Mouse (Mus musculus) heart, embryonic 14.5 days (tissue): ENCODE measurements around the gene Coro7. TPM values are rescaled to one million over a fixed set of nuclear protein-coding genes. Genes with fewer than 3 reads are reported as not detected.

ENCODE experiments used
- ATAC-seq: fragments of 200-750 bp; cut with Nextera tagmentation; 2 replicates; pipeline ENCODE4 v1.8.0; 2017; ENCODE audit warnings: low read depth, moderate TSS enrichment; ENCODE audit not compliant: insufficient number of reproducible peaks, insufficient read depth, low FRiP score
- H3K27ac ChIP-seq, 2 experiments: fragments of 200-500 bp in 1 of 2; fragments of 300-500 bp in 1 of 2; sonication (generic) in 1 of 2; replicated peaks in 1 of 2; 2 replicates each; pipeline ENCODE4 v1.5.1; 2012 to 2014; ENCODE audit warnings: low read depth in 2 of 2, low read length in 2 of 2, control low read depth in 1 of 2, mild to moderate bottlenecking in 1 of 2, mixed read lengths in 1 of 2; ENCODE audit not compliant: control insufficient read depth in 1 of 2, insufficient read depth in 1 of 2
- H3K27me3 ChIP-seq: fragments of 300-500 bp; sonication (generic); 2 replicates; pipeline ENCODE4 v1.6.1; 2014; ENCODE audit warnings: mild to moderate bottlenecking, low read length, control low read depth; ENCODE audit not compliant: control insufficient read depth, insufficient read depth
- H3K36me3 ChIP-seq: fragments of 300-500 bp; sonication (generic); 2 replicates; pipeline ENCODE4 v1.6.1; 2014; ENCODE audit warnings: mild to moderate bottlenecking, control low read depth, low read length, mixed read lengths; ENCODE audit not compliant: control insufficient read depth, insufficient read depth
- H3K4me1 ChIP-seq, 2 experiments: fragments of 200-500 bp in 1 of 2; fragments of 300-500 bp in 1 of 2; sonication (generic) in 1 of 2; 2 replicates each; pipeline ENCODE4 v1.6.1; 2012 to 2014; ENCODE audit warnings: low read length in 2 of 2, control low read depth in 1 of 2, mixed read lengths in 1 of 2; ENCODE audit not compliant: control insufficient read depth in 2 of 2, insufficient read depth in 2 of 2
- H3K4me2 ChIP-seq: fragments of 300-500 bp; sonication (generic); 2 replicates; pipeline ENCODE4 v1.6.1; 2014; ENCODE audit warnings: mild to moderate bottlenecking, low read length
- H3K4me3 ChIP-seq, 2 experiments: fragments of 200-500 bp in 1 of 2; fragments of 300-500 bp in 1 of 2; sonication (generic) in 1 of 2; 2 replicates each; pipeline ENCODE4 v1.5.1; 2012 to 2014; ENCODE audit warnings: low read length in 2 of 2, mild to moderate bottlenecking in 2 of 2, control low read depth in 1 of 2, low read depth in 1 of 2, moderate library complexity in 1 of 2; ENCODE audit not compliant: control insufficient read depth in 1 of 2, insufficient read depth in 1 of 2
- H3K9ac ChIP-seq: fragments of 300-500 bp; sonication (generic); 2 replicates; pipeline ENCODE4 v1.6.1; 2014; ENCODE audit warnings: mild to moderate bottlenecking, low read length
- H3K9me3 ChIP-seq: fragments of 300-500 bp; sonication (generic); 2 replicates; pipeline ENCODE4 v1.6.1; 2016; ENCODE audit warnings: low read length, control low read depth; ENCODE audit not compliant: control insufficient read depth
- WGBS: fragments of 180-500 bp; shearing (Covaris S2); extraction: QIAGEN DNeasy Blood & Tissue Kit; methylation state at CpG from one replicate; pipeline ENCODE4 v1.1.7; 2014; 5-methylcytosine and 5-hydroxymethylcytosine counted together
- polyA plus RNA-seq: library from polyadenylated mRNA; unstranded; fragments of >200 nt; fragmentation: Nextera tagmentation; extraction: Ambion mirVana; gene quantifications from 2 replicates; pipeline ENCODE4 v1.2.1, GENCODE M21; 2014

Coro7 gene
- polyA plus RNA-seq, 1 experiment from 2014 or later, result 11.9 TPM

- H3K9ac ChIP-seq, result no peak overlapping the region
- no peak overlapping the region for H3K4me3 ChIP-seq
- H3K36me3 ChIP-seq, result peaks cover 31% of the 10 kb centered on the region
- H3K27ac ChIP-seq, result no peak overlapping the region
- no peaks in the 10 kb centered on the region for H3K9me3 ChIP-seq
- peak overlapping the region; percentile 87; the same call in 1 of the 2 replicates for H3K4me2 ChIP-seq
- H3K27me3 ChIP-seq, result no peaks in the 10 kb centered on the region
- WGBS, result 54% methylated on average over 5 of the region's 5 CpGs
- no peak for ATAC-seq
- H3K4me1 ChIP-seq, result peaks cover 6 to 17% of the 10 kb centered on the region in 2 experiments; a peak in 3 of 4 replicates
Measured at GRCm38 (mm10) chr16:4678080-4678479, 1.5 kb downstream of the Coro7 start.

DNA sequence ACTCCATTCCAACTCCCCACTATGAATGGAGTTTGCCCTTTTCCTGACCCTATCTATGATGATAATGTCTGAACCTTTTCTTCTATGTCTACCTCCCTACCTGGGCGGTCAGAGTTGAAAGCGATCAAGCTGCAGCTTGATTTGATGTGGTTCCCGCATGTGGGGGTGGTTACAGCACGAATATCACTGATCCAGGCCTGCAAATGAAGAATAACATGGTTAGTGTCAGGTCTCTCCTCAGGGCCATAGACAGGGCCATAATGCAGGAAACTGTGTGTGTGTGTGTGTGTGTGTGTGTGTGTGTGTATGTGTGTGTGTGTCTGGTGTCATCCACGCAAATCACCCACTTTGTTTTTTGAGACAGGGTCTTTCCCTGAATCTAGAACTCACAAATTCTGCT is 2.7 kb downstream of the Coro7 start:
- H3K36me3 ChIP-seq, result peaks cover 32% of the 10 kb centered on the region
- H3K4me2 ChIP-seq, result no peak overlapping the region
- no peak for ATAC-seq
- no peak overlapping the region for H3K4me3 ChIP-seq
- peaks cover 6 to 15% of the 10 kb centered on the region in 2 experiments; a peak in 3 of 4 replicates for H3K4me1 ChIP-seq
- H3K27me3 ChIP-seq, result no peaks in the 10 kb centered on the region
- 92% methylated on average over 5 of the region's 5 CpGs for WGBS
- no peaks in the 10 kb centered on the region for H3K9me3 ChIP-seq
- H3K27ac ChIP-seq, result no peak overlapping the region
- H3K9ac ChIP-seq, result no peak overlapping the region

DNA sequence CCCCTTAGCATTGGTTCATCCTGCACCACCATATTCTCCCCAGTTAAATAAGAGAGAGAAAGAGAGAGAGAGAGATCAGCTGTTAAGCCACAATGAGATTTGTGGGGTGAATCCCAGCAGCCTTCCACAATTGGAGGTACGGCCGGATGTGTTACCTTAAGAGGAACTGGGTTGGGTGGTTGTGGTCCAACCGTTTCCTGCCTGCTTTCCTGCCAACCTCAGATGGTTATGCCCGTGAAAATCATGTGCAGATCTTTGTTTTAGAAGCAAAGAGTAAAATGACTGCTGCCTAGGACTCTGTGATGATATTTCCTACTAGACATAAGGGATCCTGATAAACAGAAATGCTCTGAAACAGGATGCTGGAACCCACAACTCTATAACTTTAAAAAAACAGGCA is 5.5 kb downstream of the Coro7 start:
- no peak for ATAC-seq
- no peaks in the 10 kb centered on the region for H3K9me3 ChIP-seq

GRCm38 (mm10) chr16:4670317-4670716 is 9.3 kb downstream of the Coro7 start:
- ATAC-seq, result no peak
- no peaks in the 10 kb centered on the region for H3K27me3 ChIP-seq
- WGBS, result 67% methylated on average over 5 of the region's 5 CpGs
- no peak overlapping the region for H3K4me3 ChIP-seq
- H3K36me3 ChIP-seq, result peaks cover 56% of the 10 kb centered on the region
- H3K9me3 ChIP-seq, result no peaks in the 10 kb centered on the region
- H3K27ac ChIP-seq, result no peak overlapping the region
- H3K9ac ChIP-seq, result no peak overlapping the region
- H3K4me2 ChIP-seq, result no peak overlapping the region
- no peaks in the 10 kb centered on the region for H3K4me1 ChIP-seq

More for the DNA sequence above, 5.5 kb downstream of the Coro7 start:
- no peak overlapping the region for H3K4me3 ChIP-seq
- peaks cover 6 to 15% of the 10 kb centered on the region in 2 experiments; a peak in 3 of 4 replicates for H3K4me1 ChIP-seq
- H3K27ac ChIP-seq, result no peak overlapping the region
- 82% methylated on average over 4 of the region's 4 CpGs for WGBS
- H3K4me2 ChIP-seq, result no peak overlapping the region
- no peaks in the 10 kb centered on the region for H3K27me3 ChIP-seq
- no peak overlapping the region for H3K9ac ChIP-seq
- H3K36me3 ChIP-seq, result peaks cover 41% of the 10 kb centered on the region

DNA sequence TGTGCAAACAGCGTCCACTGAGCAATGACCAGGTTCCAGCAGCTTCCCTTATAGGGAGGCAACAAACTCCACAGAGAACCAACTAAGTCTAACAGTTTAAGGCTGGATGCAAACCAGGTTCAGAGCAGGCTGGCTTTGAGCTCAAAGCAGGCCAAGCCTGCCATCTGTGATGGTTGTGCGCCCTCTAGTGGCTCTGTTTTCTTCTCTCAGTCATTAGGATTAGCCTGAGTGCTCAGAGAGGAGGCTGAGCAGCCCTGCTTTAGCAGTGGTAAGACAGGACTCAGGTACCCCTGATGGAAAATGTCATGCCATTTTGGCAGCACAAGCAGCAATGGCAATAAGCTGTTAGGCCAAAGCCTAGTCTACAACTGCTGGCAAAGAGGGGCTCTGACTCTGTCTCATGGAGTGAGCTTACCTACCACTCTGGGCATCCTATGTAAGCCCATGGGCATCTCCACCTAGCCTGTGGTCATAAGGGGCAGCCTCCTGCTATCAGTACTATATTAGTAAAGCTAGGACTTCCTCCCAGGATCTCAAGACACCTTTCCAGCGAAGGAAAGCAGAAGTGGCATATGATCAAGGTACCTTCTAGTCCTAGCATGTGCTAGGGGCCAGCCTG is 12.3 kb downstream of the Coro7 start:
- 24% methylated on average over 3 of the region's 3 CpGs for WGBS

GRCm38 (mm10) chr16:4665726-4666125 is 13.9 kb downstream of the Coro7 start:
- H3K4me2 ChIP-seq, result no peak overlapping the region
- H3K9me3 ChIP-seq, result no peaks in the 10 kb centered on the region
- no peak overlapping the region for H3K27ac ChIP-seq
- H3K4me3 ChIP-seq, result no peak overlapping the region
- no peak for ATAC-seq
- WGBS, result 92% methylated on average over 2 of the region's 2 CpGs
- H3K4me1 ChIP-seq, result no peaks in the 10 kb centered on the region
- H3K9ac ChIP-seq, result no peak overlapping the region
- peaks cover 64% of the 10 kb centered on the region for H3K36me3 ChIP-seq
- no peaks in the 10 kb centered on the region for H3K27me3 ChIP-seq

More for the DNA sequence above, 12.3 kb downstream of the Coro7 start:
- Histone ChIP-seq H3K36me3 (peaks cover 48% of the 10 kb centered on the region), H3K9ac (no peak overlapping the region), H3K27me3 (no peaks in the 10 kb centered on the region), H3K4me1 (no peaks in the 10 kb centered on the region), H3K9me3 (no peaks in the 10 kb centered on the region), H3K4me3 (no peak overlapping the region), H3K4me2 (no peak overlapping the region), H3K27ac (no peak overlapping the region)
- ATAC-seq, result no peak

- no peak for ATAC-seq
- Histone ChIP-seq H3K9me3 (no peaks in the 10 kb centered on the region), H3K27me3 (no peaks in the 10 kb centered on the region), H3K4me3 (no peak overlapping the region), H3K9ac (no peak overlapping the region), H3K4me1 (peaks cover 5 to 7% of the 10 kb centered on the region in 2 experiments; a peak in 3 of 4 replicates), H3K27ac (no peak overlapping the region), H3K4me2 (no peak overlapping the region), H3K36me3 (peaks cover 60% of the 10 kb centered on the region)
- 92% methylated on average over 2 of the region's 2 CpGs for whole genome bisulfite sequencing
Measured at GRCm38 (mm10) chr16:4663806-4664205, 15.8 kb downstream of the Coro7 start.

GRCm38 (mm10) chr16:4661605-4662004 is 18.0 kb downstream of the Coro7 start:
- H3K4me2 ChIP-seq, result no peak overlapping the region
- WGBS, result 83% methylated on average over 2 of the region's 2 CpGs
- no peaks in the 10 kb centered on the region for H3K9me3 ChIP-seq
- no peaks in the 10 kb centered on the region for H3K27me3 ChIP-seq
- H3K27ac ChIP-seq, result no peak overlapping the region
- no peak overlapping the region for H3K9ac ChIP-seq
- no peak for ATAC-seq
- H3K4me1 ChIP-seq, result peaks cover 10 to 21% of the 10 kb centered on the region in 2 experiments
- H3K36me3 ChIP-seq, result peaks cover 40% of the 10 kb centered on the region
- H3K4me3 ChIP-seq, result no peak overlapping the region
